ENCODE assay signal across 21 mouse cellular contexts in the genomic region with DNA sequence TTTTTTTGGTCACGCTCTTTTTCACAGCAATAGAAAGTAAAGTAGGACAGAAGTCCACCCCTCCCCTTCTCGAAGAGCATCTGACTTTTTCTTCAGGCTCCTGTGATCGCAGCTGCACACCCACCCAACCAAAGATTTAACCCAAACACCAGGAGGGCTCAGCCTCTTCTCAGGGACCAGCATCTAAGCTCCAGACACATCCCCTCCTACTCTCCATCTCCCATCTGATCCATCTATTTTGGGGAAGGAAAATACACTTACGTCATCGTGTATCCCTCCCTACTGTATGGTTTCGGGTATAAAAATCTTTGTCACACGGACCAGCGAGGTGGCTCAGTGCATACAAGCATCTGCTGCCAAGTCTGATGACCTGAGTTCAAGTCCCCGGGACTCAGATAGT.
A peak's percentile ranks its signal among the peaks of the same experiment; 100 is the strongest.
DNase-seq lines count a peak whose midpoint lies in the region; ATAC-seq lines count a peak whose summit lies in the region.
"Had no signal": no experiment of that assay in that cellular context is flagged by ENCODE, and none has a peak within 500 bp of the region (broad histone marks: within the 10 kb centered on the region; RNA-seq: fewer than 3 reads in every experiment).

No protein-coding gene starts in this region.

- peak; percentile 11 to 35 for DNase-seq in frontal cortex, postnatal 36 days (ENCODE audit: low spot score in 2 of 2)
- peak; percentile 61 for DNase-seq in layer of hippocampus, adult 9-11 months
- no peak for DNase-seq in layer of hippocampus, postnatal 25 days (ENCODE audit: extremely low spot score in 1 of 2, low spot score in 1 of 2)
- peak; percentile 34 for DNase-seq in right cerebral cortex, adult 18-20 months
- DNase-seq in right cerebral cortex, postnatal 14 days: no peak
- peak; percentile 42 for DNase-seq in telencephalon, adult 2 months (ENCODE audit: low read depth, low spot score)
- DNase-seq in spleen, postnatal 14 days (ENCODE audit: low spot score in 2 of 2): no peak
- DNase-seq: adrenal gland, adult 2 months; adrenal gland, postnatal 25 days; cerebellum, adult 18-20 months; cerebellum, adult 9-10 months; cerebellum, postnatal 14 days; gastrocnemius, postnatal 10 days; gastrocnemius, postnatal 36 days; heart, adult 2 months; heart, postnatal 14 days; heart, postnatal 4 days had no signal

- no peak; the same call in 1 of the 2 replicates for ATAC-seq in frontal cortex, adult (ENCODE audit: low TSS enrichment)
- ATAC-seq: CD4-positive, CD25-positive, alpha-beta regulatory T cell, adult 4 months; forebrain, embryonic 15.5 days; hindbrain, postnatal 0 days had no signal

Comparison
In these comparisons a context has a peak if more than half of its experiments do, and no peak if none do; other contexts are left out.
1. DNase-seq: peak in frontal cortex, postnatal 36 days (2 of 2), layer of hippocampus, adult 9-11 months (single experiment), right cerebral cortex, adult 18-20 months (single experiment) and telencephalon, adult 2 months (single experiment); none in layer of hippocampus, postnatal 25 days (0 of 2), right cerebral cortex, postnatal 14 days (single experiment) and spleen, postnatal 14 days (0 of 2).